Mouse (Mus musculus) liver, embryonic 14.5 days (tissue): ENCODE results near the gene Ddx10.

Experiments
- CTCF ChIP-seq: IDR thresholded peaks from 2 replicates; pipeline ENCODE4 v1.5.1; 2016; ENCODE audit warnings: antibody characterized with exemption, low read depth, control low read depth
- EP300 ChIP-seq: IDR thresholded peaks from 2 replicates; pipeline ENCODE4 v1.6.1; 2016; ENCODE audit warnings: antibody characterized with exemption, low read depth

GRCm38 (mm10) chr9:53174590-53174989, 73.3 kb downstream of the Ddx10 start:
- no peak for TF ChIP-seq CTCF
- TF ChIP-seq EP300, result no peak
